Mouse (Mus musculus) liver (tissue): Measurements from ENCODE around the gene Ppp1r9a.

Source experiments
- DNase-seq: peaks from one replicate; pipeline ENCODE4 v3.0.0-alpha.2; 2020; ENCODE audit warnings: mixed read lengths

Gene Ppp1r9a

GRCm38 (mm10) chr6:5110715-5111048 lies 208.0 kb downstream of the Ppp1r9a start:
- no peak for DNase-seq

DNA sequence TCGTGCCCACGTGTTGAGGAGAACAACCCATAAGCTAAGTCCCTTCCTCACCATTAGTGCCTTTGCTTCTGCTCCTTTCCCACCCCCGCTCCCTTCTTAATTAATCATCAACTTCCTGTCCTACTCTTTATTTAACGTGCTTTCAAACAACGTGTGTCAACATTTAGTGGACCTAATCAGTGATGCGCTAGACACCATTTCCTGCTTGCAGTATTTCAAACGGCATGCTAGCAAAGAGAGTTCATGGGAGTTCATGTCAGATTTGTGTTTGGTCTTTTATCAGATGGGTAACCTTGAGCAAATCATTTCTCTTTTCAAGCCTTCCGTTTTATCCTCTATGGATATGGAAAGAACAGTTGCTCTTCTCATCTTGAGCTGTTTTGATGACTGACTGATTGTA lies 210.4 kb downstream of the Ppp1r9a start:
- no peak for DNase-seq

- DNase-seq = no peak
These were observed 211.0 kb downstream of the Ppp1r9a start for GRCm38 (mm10) chr6:5113734-5114133.

DNA sequence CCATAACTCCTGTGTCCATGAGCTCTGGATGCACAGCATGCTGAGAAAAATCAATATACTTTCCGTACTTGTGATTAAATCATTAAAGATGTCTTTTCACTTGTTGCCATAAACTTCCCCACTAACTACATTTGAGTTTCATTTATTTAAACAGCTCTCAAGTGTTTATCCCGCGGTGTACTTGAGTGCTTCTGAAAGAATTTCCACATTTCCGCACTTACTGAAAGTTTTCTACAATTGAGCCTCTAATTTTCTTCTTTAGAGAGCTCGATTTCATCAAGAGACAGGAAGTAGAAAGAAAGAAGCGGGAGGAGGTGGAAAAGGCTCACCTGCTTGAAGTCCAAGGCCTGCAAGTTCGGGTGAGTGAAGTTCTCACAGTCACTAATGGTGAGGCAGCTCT lies 212.1 kb downstream of the Ppp1r9a start:
- no peak for DNase-seq

GRCm38 (mm10) chr6:5119181-5119910 lies 216.6 kb downstream of the Ppp1r9a start:
- no peak for DNase-seq

DNA sequence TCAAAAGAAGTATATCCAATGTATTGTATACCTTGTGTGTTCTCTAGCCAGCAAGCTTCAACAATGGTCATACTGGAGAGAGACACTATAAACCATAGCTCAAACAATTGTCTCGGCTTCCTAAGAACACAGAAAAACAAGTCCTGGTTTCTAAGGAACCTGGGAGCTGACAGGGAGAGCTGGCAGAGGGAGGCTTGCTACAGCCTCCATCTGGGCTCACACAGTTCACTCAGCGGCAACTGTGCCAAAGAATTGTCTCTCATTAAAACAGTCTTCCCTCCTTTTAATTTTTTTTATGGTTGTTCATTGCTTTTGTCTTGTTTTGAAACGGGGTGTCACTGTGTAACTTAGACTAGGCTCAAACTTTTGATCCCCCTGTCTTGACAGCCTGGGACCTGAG lies 217.5 kb downstream of the Ppp1r9a start:
- no peak for DNase-seq

DNA sequence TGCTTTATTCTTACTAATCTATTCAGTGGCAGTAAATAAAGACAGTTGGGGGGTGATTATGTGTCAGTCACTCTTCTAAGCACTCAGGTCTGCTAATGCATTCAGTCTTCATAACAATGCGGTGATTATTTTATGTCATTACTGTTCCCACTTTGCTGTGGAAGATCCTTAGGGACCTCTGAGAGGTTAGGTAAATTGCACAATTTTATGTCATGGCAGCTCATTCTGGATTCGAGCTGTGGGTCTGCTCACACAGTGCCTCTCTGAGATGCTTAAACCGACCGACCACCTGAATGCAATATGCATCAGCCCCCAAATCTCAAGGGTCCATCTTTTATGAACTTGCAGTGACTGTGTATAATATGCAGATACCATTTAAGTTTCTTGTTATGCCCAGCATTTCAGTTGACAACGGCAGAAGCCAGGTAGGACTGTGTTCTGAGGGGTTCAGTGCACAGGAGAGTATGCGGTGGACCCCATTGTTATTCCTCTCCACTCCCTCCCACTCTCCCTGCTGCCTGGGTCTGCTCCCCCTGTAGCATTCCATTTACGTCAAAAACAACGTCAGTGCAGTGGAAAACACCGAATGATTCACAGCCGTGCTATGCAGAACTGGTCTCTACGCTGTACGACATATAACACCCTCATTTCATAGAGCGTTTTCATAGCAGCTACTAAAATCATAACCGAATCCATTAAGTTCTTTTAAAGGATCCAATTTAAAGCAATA lies 226.8 kb downstream of the Ppp1r9a start:
- DNase-seq = no peak

DNA sequence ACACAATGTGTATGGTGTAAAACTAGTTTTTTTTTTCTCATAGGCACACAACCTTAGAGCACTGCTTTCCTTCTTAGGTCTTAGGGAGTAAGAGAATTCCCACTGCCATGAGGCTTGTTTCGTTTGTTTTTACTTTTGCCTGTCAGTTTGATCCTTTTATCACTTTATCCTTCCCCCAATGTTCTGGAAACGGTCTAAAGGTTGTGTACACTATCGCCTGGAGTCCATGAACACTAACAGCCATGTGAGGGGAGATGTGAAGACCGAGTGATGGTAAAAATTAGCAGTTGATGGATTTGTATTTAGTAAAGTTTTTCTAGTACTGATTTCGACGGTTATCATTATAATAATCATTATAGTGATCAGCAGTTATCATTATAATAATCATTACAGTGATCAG lies 232.3 kb downstream of the Ppp1r9a start:
- no peak for DNase-seq

DNA sequence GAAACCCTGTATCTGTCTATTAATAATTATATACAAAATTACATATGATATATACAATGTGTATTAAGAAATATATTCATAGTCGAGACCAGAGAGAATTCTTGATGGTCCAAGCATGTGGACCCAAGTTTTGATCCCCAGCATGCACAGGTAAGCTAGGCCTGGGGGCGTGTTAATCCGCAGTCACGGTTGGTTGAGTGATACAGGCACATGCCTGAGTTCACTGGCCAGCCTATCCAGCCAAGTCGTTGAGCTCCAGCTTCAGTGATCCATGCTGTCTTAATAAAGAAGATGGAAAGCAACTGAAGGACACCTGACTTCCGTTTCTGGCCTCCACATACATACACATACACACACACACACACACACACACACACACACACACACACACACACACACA lies 233.3 kb downstream of the Ppp1r9a start:
- DNase-seq = no peak

- no peak for DNase-seq
These were observed 236.3 kb downstream of the Ppp1r9a start for GRCm38 (mm10) chr6:5138875-5139631.

- DNase-seq = no peak
These were observed 236.9 kb downstream of the Ppp1r9a start for GRCm38 (mm10) chr6:5139666-5140065.

DNA sequence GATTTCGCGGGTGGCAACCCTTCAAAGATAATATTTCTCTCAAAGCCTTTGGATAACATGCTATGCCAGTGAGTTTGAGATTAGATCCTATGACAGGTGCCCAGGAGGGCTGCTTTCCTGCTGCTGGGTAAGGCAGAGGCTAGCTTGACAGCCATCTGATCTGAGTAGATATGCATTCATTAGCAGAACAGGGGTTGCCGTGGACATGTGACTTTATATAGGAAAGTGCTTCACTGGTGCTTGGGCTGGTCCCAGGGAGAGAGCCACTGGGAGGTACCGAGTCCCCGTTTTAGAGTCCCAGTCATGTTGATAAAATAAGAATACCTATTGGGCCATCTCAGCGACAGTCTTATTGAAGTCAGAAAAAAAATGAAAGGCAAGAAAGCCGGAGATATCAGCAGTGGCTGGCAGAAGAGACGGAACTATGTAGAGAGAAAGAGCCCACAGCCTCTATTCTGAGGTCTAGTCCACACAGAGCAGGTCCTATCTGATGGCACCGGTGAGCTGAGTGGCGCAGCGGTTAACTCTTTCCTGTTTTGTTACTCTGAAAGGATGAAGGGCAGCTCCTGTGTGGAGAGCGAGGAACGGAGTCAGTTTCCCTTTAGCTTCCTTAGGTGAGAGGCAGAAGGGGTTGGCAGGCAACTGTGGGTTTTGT lies 244.9 kb downstream of the Ppp1r9a start:
- DNase-seq = peak; percentile 34

GRCm38 (mm10) chr6:5149941-5150340 lies 247.2 kb downstream of the Ppp1r9a start:
- no peak for DNase-seq

DNA sequence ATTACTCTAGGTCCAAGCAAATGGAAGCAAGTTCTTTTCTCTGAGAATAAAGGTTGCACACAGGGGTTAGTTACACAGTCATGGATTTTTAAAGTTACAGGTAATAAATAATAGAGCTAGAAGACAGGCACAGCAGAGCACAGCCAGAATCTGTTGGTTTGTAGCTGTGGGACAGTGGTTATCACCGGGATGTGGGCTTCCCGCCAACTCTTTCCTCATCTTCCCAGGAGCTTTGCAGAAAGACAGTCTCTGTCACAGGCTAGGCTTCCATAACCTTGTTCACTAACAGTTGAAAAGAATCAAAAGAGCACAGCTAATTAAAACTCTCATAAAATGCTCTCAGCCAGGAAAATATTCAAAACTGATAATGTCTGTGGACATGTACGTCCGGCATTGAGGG lies 248.5 kb downstream of the Ppp1r9a start:
- DNase-seq = no peak

- DNase-seq = no peak
These were observed 249.5 kb downstream of the Ppp1r9a start for GRCm38 (mm10) chr6:5152185-5152584.

DNA sequence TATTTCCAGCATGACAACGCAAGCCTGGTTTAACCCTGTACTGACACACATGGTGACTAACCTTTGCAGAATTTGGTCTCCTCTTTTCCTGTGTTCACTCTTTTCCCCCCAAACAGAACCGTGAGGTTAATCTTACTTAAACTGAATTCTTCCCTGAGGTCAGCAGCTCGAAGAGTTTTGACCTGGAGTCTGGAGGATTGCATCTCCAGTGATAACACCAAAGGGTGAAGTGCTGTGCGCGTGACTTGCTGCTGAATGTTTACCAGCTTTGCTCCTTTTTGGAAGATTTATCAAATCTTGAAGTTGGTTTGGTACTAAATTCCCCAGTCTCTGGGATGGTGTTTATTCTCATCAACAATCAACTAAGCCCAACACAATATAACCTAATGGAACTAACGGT lies 252.1 kb downstream of the Ppp1r9a start:
- peak; percentile 73 for DNase-seq

DNA sequence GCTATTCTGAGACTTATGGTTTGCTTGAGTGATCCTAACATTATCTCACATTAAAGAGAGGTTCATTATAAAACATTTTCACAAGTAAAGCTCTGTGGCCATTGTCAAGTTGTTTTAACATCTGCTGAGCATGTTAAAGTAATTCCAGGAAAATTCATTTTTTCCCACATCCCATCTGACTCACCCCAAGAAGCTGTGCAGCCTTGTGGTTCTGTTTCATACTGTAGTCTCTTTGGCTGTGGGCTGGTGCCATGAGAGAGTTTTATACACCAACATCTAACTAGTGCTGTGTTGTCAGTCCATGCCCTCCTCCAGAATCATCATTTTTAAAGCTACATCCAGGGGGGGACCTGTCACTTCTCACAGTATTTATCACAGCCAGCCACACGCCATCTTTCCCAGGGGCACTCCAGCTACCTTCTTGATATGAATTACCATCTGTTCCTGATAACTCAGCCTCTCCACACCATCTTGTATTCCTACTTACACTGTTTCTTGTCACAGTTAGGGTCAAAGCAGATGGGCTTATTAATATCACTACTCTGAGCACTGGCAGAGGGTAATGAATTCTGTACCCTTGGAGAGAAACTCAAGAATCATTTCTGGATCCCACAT lies 252.7 kb downstream of the Ppp1r9a start:
- DNase-seq = peak; percentile 86

- DNase-seq = peak; percentile 51
These were observed 254.1 kb downstream of the Ppp1r9a start for GRCm38 (mm10) chr6:5156541-5157425.

DNA sequence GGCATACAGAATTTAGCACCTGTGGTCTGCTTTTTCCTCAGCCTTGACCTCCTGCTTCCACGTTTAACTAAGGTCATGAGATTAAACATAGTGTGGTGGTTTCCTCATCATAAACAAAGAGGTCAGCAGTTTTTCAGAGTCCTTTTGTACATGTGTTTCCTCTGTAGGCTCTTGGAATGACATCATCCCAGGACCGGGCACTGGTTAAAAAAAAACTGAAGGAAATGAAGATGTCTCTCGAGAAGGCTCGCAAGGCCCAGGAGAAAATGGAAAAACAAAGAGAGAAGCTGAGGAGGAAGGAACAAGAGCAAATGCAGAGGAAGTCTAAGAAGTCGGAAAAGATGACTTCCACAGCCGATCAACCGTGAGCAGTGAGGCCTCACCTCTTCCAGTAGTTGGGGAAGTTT lies 256.7 kb downstream of the Ppp1r9a start:
- no peak for DNase-seq

GRCm38 (mm10) chr6:5162052-5162451 lies 259.3 kb downstream of the Ppp1r9a start:
- DNase-seq = no peak

DNA sequence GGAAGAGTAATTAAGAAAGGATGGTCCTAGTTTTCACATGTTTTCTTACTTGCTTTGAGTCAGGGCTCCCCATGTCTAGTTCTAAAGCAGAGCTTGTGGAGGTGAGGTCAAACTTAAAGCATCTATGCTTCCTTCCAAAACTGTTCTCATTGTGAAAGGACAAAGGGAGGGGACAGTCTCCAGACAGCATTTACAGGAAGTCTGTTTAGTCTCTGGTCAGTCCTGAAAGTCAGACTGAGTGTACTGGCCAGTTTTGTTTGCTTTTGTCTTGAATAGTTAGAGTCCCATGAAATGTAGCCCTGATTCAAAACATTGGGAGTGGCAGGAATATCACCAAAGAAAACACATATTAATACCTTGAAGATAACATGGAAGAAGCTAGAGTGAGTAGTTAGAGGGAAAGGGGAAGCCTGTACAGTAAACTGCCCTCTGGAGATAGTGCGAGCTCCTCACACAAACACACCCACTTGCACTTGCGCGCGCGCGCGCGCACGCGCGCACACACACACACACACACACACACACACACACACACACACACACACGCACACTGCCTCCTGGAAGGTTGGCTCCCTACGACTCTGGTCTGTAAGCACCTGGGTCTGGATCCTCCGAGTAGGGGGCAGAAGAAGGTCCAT lies 260.9 kb downstream of the Ppp1r9a start:
- no peak for DNase-seq
